Mouse (Mus musculus): ENCODE measurements around the gene Ppp1r1a.
A peak's percentile ranks its signal among the peaks of the same experiment; 100 is the strongest.

Ppp1r1a gene

GRCm38 (mm10) chr15:103537822-103538213 lies at the start of gene Ppp1r1a:
Ppp1r1a (minus strand) TSS chr15:103538003.
- Histone ChIP-seq H3K27me3 (ENCODE audit: control insufficient read depth, insufficient read depth, low read length, poor library complexity, severe bottlenecking) (no peaks in the 10 kb centered on the region), H3K36me3 (ENCODE audit: control insufficient read depth, insufficient read depth, low read length, poor library complexity, severe bottlenecking) (no peaks in the 10 kb centered on the region)
- no peak for DNase-seq (ENCODE audit: low read depth, low spot score)

DNA sequence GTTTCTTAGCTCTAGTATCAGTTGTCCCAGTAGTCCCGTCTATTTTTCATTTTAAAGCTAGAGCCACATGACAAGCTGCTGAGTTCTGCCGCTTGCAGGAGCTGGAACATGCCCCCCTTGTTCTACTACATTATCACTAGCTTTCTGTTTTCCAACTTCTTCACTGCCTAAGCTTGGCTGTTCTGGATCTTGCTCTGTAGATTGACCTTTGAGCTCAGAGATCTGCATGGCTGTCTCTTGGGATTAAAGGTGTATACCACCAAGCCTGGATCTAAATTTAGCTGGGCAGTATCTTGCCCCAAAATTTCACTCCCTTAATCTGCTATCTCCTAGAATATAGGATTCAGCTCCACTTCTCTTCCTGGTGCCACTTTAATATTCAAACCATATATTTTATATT lies 48.1 kb upstream of the Ppp1r1a start:
- H3K36me3 ChIP-seq (ENCODE audit: control insufficient read depth, insufficient read depth, low read length, poor library complexity, severe bottlenecking) = no peaks in the 10 kb centered on the region
- no peak for DNase-seq (ENCODE audit: low read depth, low spot score)
- no peaks in the 10 kb centered on the region for H3K27me3 ChIP-seq (ENCODE audit: control insufficient read depth, insufficient read depth, low read length, poor library complexity, severe bottlenecking)

GRCm38 (mm10) chr15:103564981-103565380 lies 27.2 kb upstream of the Ppp1r1a start, which contains the start of gene Glycam1:
Glycam1 (minus strand) TSS chr15:103565081.
- no peak for DNase-seq (ENCODE audit: low read depth, low spot score)
- H3K36me3 ChIP-seq (ENCODE audit: control insufficient read depth, insufficient read depth, low read length, poor library complexity, severe bottlenecking) = no peaks in the 10 kb centered on the region
- H3K27me3 ChIP-seq (ENCODE audit: control insufficient read depth, insufficient read depth, low read length, poor library complexity, severe bottlenecking) = no peaks in the 10 kb centered on the region

DNA sequence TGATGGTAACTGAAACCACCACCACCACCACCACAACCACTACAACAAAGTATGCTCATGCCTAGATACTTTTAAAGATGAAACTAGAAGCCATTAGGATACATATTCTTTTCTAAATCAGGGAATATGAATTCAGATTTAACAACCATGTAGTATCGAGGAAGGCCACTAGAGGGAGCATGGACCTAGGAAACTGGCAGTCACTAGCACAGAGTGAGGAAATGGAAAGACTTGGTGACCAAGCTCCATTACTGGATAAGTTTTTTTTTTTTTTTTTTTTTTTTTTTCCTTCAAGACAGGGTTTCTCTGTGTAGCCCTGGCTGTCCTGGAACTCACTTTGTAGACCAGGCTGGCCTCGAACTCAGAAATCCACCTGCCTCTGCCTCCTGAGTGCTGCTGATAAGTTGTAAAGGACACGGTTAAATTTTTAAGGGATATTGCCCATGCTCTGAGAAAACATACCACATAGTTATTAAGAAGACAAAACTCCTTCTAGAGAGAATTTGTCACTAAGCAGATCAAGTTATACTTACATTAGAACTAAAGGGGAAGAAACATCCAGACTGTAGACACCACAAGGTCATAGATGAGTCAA lies 14.4 kb upstream of the Ppp1r1a start:
- Histone ChIP-seq H3K27me3 (ENCODE audit: control insufficient read depth, insufficient read depth, low read length, poor library complexity, severe bottlenecking) (no peaks in the 10 kb centered on the region), H3K36me3 (ENCODE audit: control insufficient read depth, insufficient read depth, low read length, poor library complexity, severe bottlenecking) (no peaks in the 10 kb centered on the region; the same call in 1 of the 2 replicates)
- DNase-seq (ENCODE audit: low read depth, low spot score) = peak; percentile 68

- no peaks in the 10 kb centered on the region for H3K27me3 ChIP-seq (ENCODE audit: control insufficient read depth, insufficient read depth, low read length, poor library complexity, severe bottlenecking)
- no peaks in the 10 kb centered on the region; the same call in 1 of the 2 replicates for H3K36me3 ChIP-seq (ENCODE audit: control insufficient read depth, insufficient read depth, low read length, poor library complexity, severe bottlenecking)
- DNase-seq (ENCODE audit: low read depth, low spot score) = no peak
Measured at GRCm38 (mm10) chr15:103551053-103551452, 13.2 kb upstream of the Ppp1r1a start.

GRCm38 (mm10) chr15:103549475-103549874 lies 11.7 kb upstream of the Ppp1r1a start:
- Histone ChIP-seq H3K27me3 (ENCODE audit: control insufficient read depth, insufficient read depth, low read length, poor library complexity, severe bottlenecking) (no peaks in the 10 kb centered on the region), H3K36me3 (ENCODE audit: control insufficient read depth, insufficient read depth, low read length, poor library complexity, severe bottlenecking) (no peaks in the 10 kb centered on the region; the same call in 1 of the 2 replicates)
- peak; percentile 7 for DNase-seq (ENCODE audit: low read depth, low spot score)

DNA sequence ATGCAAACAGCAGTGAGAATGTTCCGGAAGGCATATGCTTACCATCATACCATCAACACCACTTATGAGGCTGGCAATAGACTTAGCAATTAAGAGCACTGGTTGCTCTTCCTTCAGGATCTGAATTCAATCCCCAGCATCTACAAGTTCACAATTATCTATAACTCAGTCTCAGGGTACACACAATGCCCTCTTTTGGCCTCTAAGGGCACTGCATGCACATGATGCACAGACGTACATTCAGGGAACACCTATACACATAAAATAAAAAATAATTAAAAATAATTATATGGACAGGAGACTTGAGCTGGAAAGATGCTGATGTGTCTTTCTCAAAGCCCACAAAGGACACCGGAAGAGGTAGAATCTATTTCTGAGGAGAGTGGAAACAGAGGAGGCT lies 10.2 kb upstream of the Ppp1r1a start:
- H3K36me3 ChIP-seq (ENCODE audit: control insufficient read depth, insufficient read depth, low read length, poor library complexity, severe bottlenecking) = no peaks in the 10 kb centered on the region; the same call in 1 of the 2 replicates
- H3K27me3 ChIP-seq (ENCODE audit: control insufficient read depth, insufficient read depth, low read length, poor library complexity, severe bottlenecking) = no peaks in the 10 kb centered on the region
- no peak for DNase-seq (ENCODE audit: low read depth, low spot score)

DNA sequence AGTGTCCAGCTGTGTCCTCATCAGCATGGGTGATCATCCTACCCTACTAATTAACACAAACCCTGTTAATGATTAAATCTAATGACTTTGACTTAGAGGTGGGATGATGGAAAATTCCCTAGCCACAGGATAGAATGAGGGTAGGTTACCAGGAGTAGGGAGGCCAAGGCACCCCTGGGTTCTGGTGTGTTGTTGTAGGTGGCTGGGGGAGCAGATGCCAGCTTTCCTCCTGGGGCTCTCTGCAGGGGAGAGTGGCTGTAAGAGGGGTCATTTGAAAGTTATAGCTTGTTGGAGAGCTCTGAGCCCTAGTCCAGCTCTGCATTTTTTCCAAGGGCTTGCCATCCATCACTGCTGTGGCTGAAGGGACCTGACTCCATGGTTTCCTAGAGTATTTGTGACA lies 4.7 kb upstream of the Ppp1r1a start:
- no peaks in the 10 kb centered on the region for H3K36me3 ChIP-seq (ENCODE audit: control insufficient read depth, insufficient read depth, low read length, poor library complexity, severe bottlenecking)
- H3K27me3 ChIP-seq (ENCODE audit: control insufficient read depth, insufficient read depth, low read length, poor library complexity, severe bottlenecking) = no peaks in the 10 kb centered on the region
- DNase-seq (ENCODE audit: low read depth, low spot score) = no peak

GRCm38 (mm10) chr15:103540646-103541045 lies 2.8 kb upstream of the Ppp1r1a start:
- DNase-seq (ENCODE audit: low read depth, low spot score) = no peak
- Histone ChIP-seq H3K36me3 (ENCODE audit: control insufficient read depth, insufficient read depth, low read length, poor library complexity, severe bottlenecking) (no peaks in the 10 kb centered on the region), H3K27me3 (ENCODE audit: control insufficient read depth, insufficient read depth, low read length, poor library complexity, severe bottlenecking) (no peaks in the 10 kb centered on the region)

- Histone ChIP-seq H3K36me3 (ENCODE audit: control insufficient read depth, insufficient read depth, low read length, poor library complexity, severe bottlenecking) (no peaks in the 10 kb centered on the region), H3K27me3 (ENCODE audit: control insufficient read depth, insufficient read depth, low read length, poor library complexity, severe bottlenecking) (no peaks in the 10 kb centered on the region)
- DNase-seq (ENCODE audit: low read depth, low spot score) = no peak
Measured at GRCm38 (mm10) chr15:103539259-103539658, 1.5 kb upstream of the Ppp1r1a start.

DNA sequence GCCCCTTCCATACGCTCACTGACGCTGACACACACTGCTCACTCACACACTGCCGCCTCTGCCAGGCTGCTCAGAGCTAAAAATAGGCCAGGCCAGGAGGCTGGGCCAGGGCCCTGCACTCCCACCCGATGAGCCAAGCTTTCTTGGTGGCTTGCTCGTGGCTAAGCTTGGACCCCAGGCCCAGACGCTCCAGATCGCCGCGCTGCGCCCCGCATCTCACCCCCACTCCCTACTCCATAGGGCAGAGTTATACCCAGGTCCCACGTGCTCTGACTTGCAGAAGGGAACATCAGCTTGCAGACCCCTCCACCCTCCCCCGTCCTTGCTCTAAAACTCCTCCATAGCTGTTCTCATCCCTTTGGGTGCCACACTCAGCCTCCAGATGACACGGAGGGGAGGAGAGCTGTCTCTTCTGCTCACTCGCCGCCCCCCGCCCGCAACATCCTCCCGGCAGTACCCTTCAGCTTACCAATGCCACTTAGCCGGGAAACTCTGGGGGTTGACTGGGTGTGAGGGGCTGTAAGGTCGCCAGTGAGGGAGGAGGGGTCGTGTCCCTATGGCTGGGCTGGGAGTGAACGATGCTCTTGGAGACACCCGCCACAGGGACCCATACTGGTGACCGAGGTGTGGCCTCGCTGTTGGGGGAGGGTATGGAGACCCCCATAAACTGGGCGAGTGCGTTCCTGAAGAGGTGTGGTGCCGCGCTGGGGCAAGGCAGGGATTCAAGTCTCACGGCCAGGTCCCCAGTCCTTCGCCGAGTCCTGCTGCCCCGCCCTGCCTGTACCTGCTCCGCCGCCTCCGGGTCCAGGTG lies 587 bp downstream of the Ppp1r1a start:
- Histone ChIP-seq H3K27me3 (ENCODE audit: control insufficient read depth, insufficient read depth, low read length, poor library complexity, severe bottlenecking) (no peaks in the 10 kb centered on the region), H3K36me3 (ENCODE audit: control insufficient read depth, insufficient read depth, low read length, poor library complexity, severe bottlenecking) (no peaks in the 10 kb centered on the region)
- no peak for DNase-seq (ENCODE audit: low read depth, low spot score)

GRCm38 (mm10) chr15:103536456-103536855 lies 1.3 kb downstream of the Ppp1r1a start:
- Histone ChIP-seq H3K36me3 (ENCODE audit: control insufficient read depth, insufficient read depth, low read length, poor library complexity, severe bottlenecking) (no peaks in the 10 kb centered on the region), H3K27me3 (ENCODE audit: control insufficient read depth, insufficient read depth, low read length, poor library complexity, severe bottlenecking) (no peaks in the 10 kb centered on the region)
- no peak for DNase-seq (ENCODE audit: low read depth, low spot score)

- Histone ChIP-seq H3K36me3 (ENCODE audit: control insufficient read depth, insufficient read depth, low read length, poor library complexity, severe bottlenecking) (no peaks in the 10 kb centered on the region), H3K27me3 (ENCODE audit: control insufficient read depth, insufficient read depth, low read length, poor library complexity, severe bottlenecking) (no peaks in the 10 kb centered on the region)
- no peak for DNase-seq (ENCODE audit: low read depth, low spot score)
Measured at GRCm38 (mm10) chr15:103535786-103536185, 2.0 kb downstream of the Ppp1r1a start.

GRCm38 (mm10) chr15:103535030-103535429 lies 2.8 kb downstream of the Ppp1r1a start:
- no peak for DNase-seq (ENCODE audit: low read depth, low spot score)
- no peaks in the 10 kb centered on the region for H3K27me3 ChIP-seq (ENCODE audit: control insufficient read depth, insufficient read depth, low read length, poor library complexity, severe bottlenecking)
- no peaks in the 10 kb centered on the region for H3K36me3 ChIP-seq (ENCODE audit: control insufficient read depth, insufficient read depth, low read length, poor library complexity, severe bottlenecking)

GRCm38 (mm10) chr15:103534054-103534620 lies 3.7 kb downstream of the Ppp1r1a start:
- Histone ChIP-seq H3K36me3 (ENCODE audit: control insufficient read depth, insufficient read depth, low read length, poor library complexity, severe bottlenecking) (no peaks in the 10 kb centered on the region), H3K27me3 (ENCODE audit: control insufficient read depth, insufficient read depth, low read length, poor library complexity, severe bottlenecking) (no peaks in the 10 kb centered on the region)
- DNase-seq (ENCODE audit: low read depth, low spot score) = no peak

All from splenic B cell, adult 2 months (primary cell).